Mouse (Mus musculus) layer of hippocampus, postnatal 25 days (tissue): ENCODE data around the gene Bspry. TPM values are rescaled to one million over a fixed set of nuclear protein-coding genes. Genes with fewer than 3 reads are reported as not detected.

Experiments used
- total RNA-seq, 2 experiments: library from RNA; stranded (reverse); gene quantifications; 2 replicates each; pipeline ENCODE4 v1.2.3; 2021

Gene Bspry
- total RNA-seq, 2 experiments from 2014 or later, result 0.20 to 0.38 TPM

Other genes with a start within 250 kb of the Bspry start
- 10 to 100 TPM; 22.9 to 25.6 TPM for gene Zfp37, start 249.0 kb upstream of the Bspry start, total RNA-seq
- gene Slc31a2, start 217.5 kb upstream of the Bspry start, total RNA-seq, result 1 to 10 TPM; 8.3 to 8.9 TPM
- gene Fkbp15, start 119.5 kb upstream of the Bspry start, total RNA-seq, result 10 to 100 TPM; 38.1 to 44.2 TPM
- gene Slc31a1, start 119.3 kb upstream of the Bspry start, total RNA-seq, result 10 to 100 TPM; 16.2 to 16.8 TPM
- 10 to 100 TPM; 43.0 to 51.1 TPM for gene Cdc26, start 71.4 kb upstream of the Bspry start, total RNA-seq
- gene Prpf4, start 71.3 kb upstream of the Bspry start, total RNA-seq, result 10 to 100 TPM; 12.4 to 12.6 TPM
- gene Rnf183, start 44.8 kb upstream of the Bspry start, total RNA-seq, result not detected
- gene Wdr31, start 9.2 kb upstream of the Bspry start, total RNA-seq, result 1 to 10 TPM; 6.7 to 8.5 TPM
- 10 to 100 TPM in 1 of 2 experiments, 1 to 10 TPM in 1; 9.4 to 10.7 TPM for gene Hdhd3, start 23.4 kb downstream of the Bspry start, total RNA-seq
- gene Alad, start 39.9 kb downstream of the Bspry start, total RNA-seq, result 10 to 100 TPM; 25.8 to 28.9 TPM
- gene Pole3, start 45.0 kb downstream of the Bspry start, total RNA-seq, result 10 to 100 TPM; 21.0 to 21.9 TPM
- gene 4933430I17Rik, start 45.3 kb downstream of the Bspry start, total RNA-seq, result under 1 TPM; 0.21 to 0.54 TPM
- gene Rgs3, start 79.8 kb downstream of the Bspry start, total RNA-seq, result 10 to 100 TPM; 18.9 to 23.6 TPM